Mouse (Mus musculus): ENCODE measurements at regions not wholly inside any gene's neighbourhood (a gene's known extent, or its start where the extent isn't known, plus 50 kb on each side); places are given as distances from the start of the nearest gene placed in this dataset.

- TF ChIP-seq CTCF (IDR thresholded peaks at IDR 0.05; ENCODE audit: insufficient read depth, low read length) (no peak), POLR2A (IDR thresholded peaks at IDR 0.05; ENCODE audit: borderline replicate concordance, extremely low read depth, low read depth, low read length) (no peak)
Measured at GRCm38 (mm10) chr6:141188036-141188435, 61.0 kb upstream of the Pde3a start.

All from lung, adult 2 months (tissue).